Mouse (Mus musculus) embryonic fibroblast, embryonic 13.5 days (primary cell): Measurements from ENCODE around the gene Ppp4r1. TPM values are rescaled to one million over a fixed set of nuclear protein-coding genes. Genes with fewer than 3 reads are reported as not detected.
A peak's percentile ranks its signal among the peaks of the same experiment; 100 is the strongest.

Source experiments
- H3K27ac ChIP-seq: 2 replicates; pipeline ENCODE4 v1.5.1; 2012; ENCODE audit warnings: low read length, control low read depth, inconsistent platforms; ENCODE audit not compliant: insufficient read depth
- H3K4me1 ChIP-seq: 2 replicates; pipeline ENCODE4 v1.6.1; 2011; ENCODE audit warnings: low read length; ENCODE audit not compliant: control insufficient read depth, insufficient read depth
- H3K4me3 ChIP-seq: 2 replicates; pipeline ENCODE4 v1.5.1; 2011; ENCODE audit warnings: mild to moderate bottlenecking, control low read depth, low read length; ENCODE audit not compliant: insufficient read depth
- CTCF ChIP-seq: IDR thresholded peaks from 2 replicates; pipeline ENCODE4 v1.5.1; 2011; ENCODE audit warnings: mild to moderate bottlenecking, control low read depth, low read length, moderate library complexity, borderline replicate concordance; ENCODE audit not compliant: insufficient read depth
- POLR2A ChIP-seq: IDR thresholded peaks from 2 replicates; pipeline ENCODE4 v1.6.1; 2011; ENCODE audit warnings: low read depth, mild to moderate bottlenecking, control low read depth, low read length, moderate library complexity
- polyA plus RNA-seq: library from polyadenylated mRNA; stranded (reverse); fragments of >200 nt; gene quantifications from 2 replicates; pipeline ENCODE4 v1.2.4, GENCODE M21; 2011; ENCODE audit warnings: low read depth; ENCODE audit not compliant: missing spikeins, insufficient read length

The Ppp4r1 gene
- polyA plus RNA-seq, 1 experiment, result 102 TPM

GRCm38 (mm10) chr17:65864742-65865141, 82.4 kb downstream of the Ppp4r1 start:
- no peak overlapping the region for H3K4me3 ChIP-seq
- H3K4me1 ChIP-seq, result no peaks in the 10 kb centered on the region
- H3K27ac ChIP-seq, result no peak overlapping the region
- no peak for TF ChIP-seq CTCF
- TF ChIP-seq POLR2A, result no peak

- Histone ChIP-seq H3K4me3 (no peak overlapping the region), H3K4me1 (no peaks in the 10 kb centered on the region), H3K27ac (no peak overlapping the region)
- no peak for TF ChIP-seq CTCF
Measured at GRCm38 (mm10) chr17:65865265-65865664, 82.9 kb downstream of the Ppp4r1 start.

- no peaks in the 10 kb centered on the region for H3K4me1 ChIP-seq
- no peak overlapping the region for H3K27ac ChIP-seq
- TF ChIP-seq POLR2A (no peak), CTCF (no peak)
- H3K4me3 ChIP-seq, result no peak overlapping the region
Measured at GRCm38 (mm10) chr17:65866201-65866600, 83.8 kb downstream of the Ppp4r1 start.

- Histone ChIP-seq H3K27ac (no peak overlapping the region), H3K4me3 (no peak overlapping the region), H3K4me1 (no peaks in the 10 kb centered on the region)
- no peak for TF ChIP-seq CTCF
- TF ChIP-seq POLR2A, result no peak
Measured at GRCm38 (mm10) chr17:65867996-65868395, 85.6 kb downstream of the Ppp4r1 start.

- no peak for TF ChIP-seq CTCF
- Histone ChIP-seq H3K27ac (no peak overlapping the region), H3K4me3 (no peak overlapping the region), H3K4me1 (no peaks in the 10 kb centered on the region)
Measured at GRCm38 (mm10) chr17:65869720-65870119, 87.3 kb downstream of the Ppp4r1 start.

GRCm38 (mm10) chr17:65870146-65870545, 87.8 kb downstream of the Ppp4r1 start:
- TF ChIP-seq POLR2A (no peak), CTCF (peak; percentile 46; the same call in 1 of the 2 replicates)
- H3K4me1 ChIP-seq, result no peaks in the 10 kb centered on the region
- H3K27ac ChIP-seq, result no peak overlapping the region

GRCm38 (mm10) chr17:65871641-65872041, 89.3 kb downstream of the Ppp4r1 start:
- H3K4me1 ChIP-seq, result no peaks in the 10 kb centered on the region
- no peak overlapping the region for H3K27ac ChIP-seq
- TF ChIP-seq POLR2A, result no peak
- TF ChIP-seq CTCF, result no peak
- H3K4me3 ChIP-seq, result no peak overlapping the region

More at GRCm38 (mm10) chr17:65870146-65870545, 87.8 kb downstream of the Ppp4r1 start:
- no peak overlapping the region for H3K4me3 ChIP-seq

GRCm38 (mm10) chr17:65872051-65872450, 89.7 kb downstream of the Ppp4r1 start:
- Histone ChIP-seq H3K4me3 (no peak overlapping the region), H3K4me1 (no peaks in the 10 kb centered on the region), H3K27ac (no peak overlapping the region)
- TF ChIP-seq POLR2A (no peak), CTCF (no peak)

- no peak overlapping the region for H3K4me3 ChIP-seq
- H3K27ac ChIP-seq, result no peak overlapping the region
- TF ChIP-seq CTCF (peak; percentile 46; the same call in 1 of the 2 replicates), POLR2A (no peak)
- H3K4me1 ChIP-seq, result 0 out of 2 replicates have a peak, but pooled peaks cover 2% of the 10 kb centered on the region
Measured at GRCm38 (mm10) chr17:65872652-65873051, 90.3 kb downstream of the Ppp4r1 start.

GRCm38 (mm10) chr17:65873156-65873555, 90.8 kb downstream of the Ppp4r1 start:
- TF ChIP-seq POLR2A (no peak), CTCF (no peak)
- Histone ChIP-seq H3K27ac (no peak overlapping the region), H3K4me3 (no peak overlapping the region), H3K4me1 (0 out of 2 replicates have a peak, but pooled peaks cover 2% of the 10 kb centered on the region)

GRCm38 (mm10) chr17:65873834-65874233, 91.5 kb downstream of the Ppp4r1 start:
- TF ChIP-seq CTCF (no peak), POLR2A (no peak)
- Histone ChIP-seq H3K4me3 (no peak overlapping the region), H3K4me1 (0 out of 2 replicates have a peak, but pooled peaks cover 2% of the 10 kb centered on the region), H3K27ac (no peak overlapping the region)
